Mouse (Mus musculus): ENCODE measurements around the gene Vps37d. TPM values are rescaled to one million over a fixed set of nuclear protein-coding genes. Genes with fewer than 3 reads are reported as not detected.

Vps37d gene
- polyA plus RNA-seq (2015; fragmentation: Illumina TruSeq; extraction: RNeasy Lipid Tissue Mini Kit (QIAGEN cat#74804); ENCODE audit: insufficient read depth, low replicate concordance): not detected

DNA sequence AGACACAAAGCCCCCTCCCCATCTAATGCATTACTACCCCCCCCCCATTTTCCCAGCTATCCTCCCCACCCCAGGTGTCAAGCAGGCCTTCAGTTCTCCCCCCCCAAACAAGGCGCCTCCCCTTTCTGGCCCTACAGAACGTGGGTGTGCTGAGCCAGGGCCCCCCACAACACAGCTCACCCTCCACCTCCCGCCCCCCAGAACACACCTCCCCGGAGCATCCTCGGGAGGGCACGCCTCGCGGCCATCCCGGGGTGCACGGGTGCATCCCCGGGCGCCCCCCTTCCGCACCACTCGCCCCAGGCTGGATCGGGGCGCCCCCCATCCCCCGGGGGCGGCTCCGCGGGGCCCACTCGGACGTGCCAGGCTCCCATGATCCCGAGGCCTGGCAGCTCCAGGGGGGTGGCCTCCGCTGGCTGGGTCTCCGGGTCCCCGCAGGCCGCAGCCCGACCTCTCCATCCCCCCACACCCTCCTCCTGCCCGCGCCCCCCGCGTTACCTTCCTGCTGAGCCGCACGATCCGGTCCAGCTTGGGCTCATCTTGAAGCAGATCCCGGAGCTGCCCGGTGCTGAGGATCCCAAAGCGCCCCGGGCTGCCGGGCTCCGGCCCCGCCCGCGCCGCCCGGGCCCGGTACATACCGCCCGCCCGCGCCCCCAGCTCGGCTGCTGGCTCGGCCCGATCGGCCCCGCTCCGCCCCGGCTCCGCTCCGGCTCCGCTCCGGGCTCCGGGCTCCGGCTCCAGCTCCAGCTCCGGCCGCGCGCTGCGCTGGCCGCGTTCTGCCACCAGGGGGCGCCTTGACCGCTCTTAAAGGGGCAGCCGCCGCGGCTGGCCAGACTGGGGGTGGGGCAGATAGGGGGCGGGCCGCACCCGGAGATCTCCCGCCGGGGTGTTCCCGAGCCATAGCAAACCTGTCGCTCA lies at the start of gene Vps37d:
Vps37d (minus strand) TSS at position 703 of the 918 bp plus-strand sequence.

GRCm38 (mm10) chr5:135089653-135090052 lies 11.6 kb upstream of the Vps37d start, which contains the start of gene Mlxipl:
Gene Mlxipl, plus strand, starts transcription at chr5:135089890.

GRCm38 (mm10) chr5:135064909-135065446 lies 13.1 kb downstream of the Vps37d start, which contains the start of gene Bud23:
Gene Bud23, minus strand, starts transcription at chr5:135064959.

DNA sequence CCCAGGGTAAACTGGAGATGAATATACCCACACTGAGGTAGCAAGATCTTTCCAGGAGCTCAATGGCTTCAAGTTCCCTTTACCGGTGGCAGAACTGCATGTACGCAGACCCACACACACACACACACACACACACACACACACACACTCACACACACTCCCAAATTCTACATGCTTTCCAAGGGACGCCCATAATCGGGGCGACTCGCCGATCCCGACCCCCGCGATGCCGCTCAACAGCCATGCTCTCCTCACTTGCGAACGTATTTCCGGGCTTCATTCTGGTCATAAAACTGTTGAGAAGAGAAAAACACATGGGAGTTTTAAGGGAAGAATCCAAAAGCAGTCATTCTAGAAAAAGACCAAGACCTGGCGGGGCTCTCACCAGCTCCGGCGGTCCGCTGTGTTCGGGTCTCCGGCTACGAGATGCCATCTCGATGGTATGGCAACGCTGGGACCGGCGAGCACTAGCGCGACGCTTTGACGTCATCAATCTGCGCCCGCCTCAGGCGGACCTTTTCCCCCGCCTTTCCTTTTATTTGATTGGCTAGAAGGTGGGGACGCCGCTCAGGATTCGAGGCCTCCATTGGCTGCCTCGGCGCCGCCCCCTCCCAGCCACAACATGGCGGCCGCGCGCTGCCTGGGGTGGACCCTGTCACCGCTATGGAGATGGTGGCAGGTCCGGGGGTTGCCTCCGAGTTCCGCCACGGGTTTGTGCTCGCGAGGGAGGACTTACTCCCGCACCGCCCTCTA lies 14.3 kb downstream of the Vps37d start, which contains the start of gene Dnajc30:
Dnajc30 (plus strand) TSS at position 574 of the 753 bp plus-strand sequence.

GRCm38 (mm10) chr5:135023344-135024173 lies 54.5 kb downstream of the Vps37d start, which contains the start of gene Stx1a:
Gene Stx1a, plus strand, starts transcription at chr5:135023482.

Other genes with a start within 250 kb of the Vps37d start
- gene Tmem270, start 171.5 kb downstream of the Vps37d start, polyA plus RNA-seq (2015; fragmentation: Illumina TruSeq; extraction: RNeasy Lipid Tissue Mini Kit (QIAGEN cat#74804); ENCODE audit: insufficient read depth, low replicate concordance): not detected
- gene Cldn13, start 162.7 kb downstream of the Vps37d start, polyA plus RNA-seq (2015; fragmentation: Illumina TruSeq; extraction: RNeasy Lipid Tissue Mini Kit (QIAGEN cat#74804); ENCODE audit: insufficient read depth, low replicate concordance): 18.6 TPM
- gene Mettl27, start 145.9 kb downstream of the Vps37d start, polyA plus RNA-seq (2015; fragmentation: Illumina TruSeq; extraction: RNeasy Lipid Tissue Mini Kit (QIAGEN cat#74804); ENCODE audit: insufficient read depth, low replicate concordance): 8.3 TPM
- gene Cldn4, start 131.3 kb downstream of the Vps37d start, polyA plus RNA-seq (2015; fragmentation: Illumina TruSeq; extraction: RNeasy Lipid Tissue Mini Kit (QIAGEN cat#74804); ENCODE audit: insufficient read depth, low replicate concordance): not detected
- gene Cldn3, start 92.1 kb downstream of the Vps37d start, polyA plus RNA-seq (2015; fragmentation: Illumina TruSeq; extraction: RNeasy Lipid Tissue Mini Kit (QIAGEN cat#74804); ENCODE audit: insufficient read depth, low replicate concordance): not detected
- gene Abhd11, start 69.1 kb downstream of the Vps37d start, polyA plus RNA-seq (2015; fragmentation: Illumina TruSeq; extraction: RNeasy Lipid Tissue Mini Kit (QIAGEN cat#74804); ENCODE audit: insufficient read depth, low replicate concordance): 24.8 TPM
- 1.6 TPM for gene Stx1a, start 54.8 kb downstream of the Vps37d start, polyA plus RNA-seq (2015; fragmentation: Illumina TruSeq; extraction: RNeasy Lipid Tissue Mini Kit (QIAGEN cat#74804); ENCODE audit: insufficient read depth, low replicate concordance)
- 12.8 TPM for gene Dnajc30, start 14.1 kb downstream of the Vps37d start, polyA plus RNA-seq (2015; fragmentation: Illumina TruSeq; extraction: RNeasy Lipid Tissue Mini Kit (QIAGEN cat#74804); ENCODE audit: insufficient read depth, low replicate concordance)
- 30.9 TPM for gene Bud23, start 13.3 kb downstream of the Vps37d start, polyA plus RNA-seq (2015; fragmentation: Illumina TruSeq; extraction: RNeasy Lipid Tissue Mini Kit (QIAGEN cat#74804); ENCODE audit: insufficient read depth, low replicate concordance)
- 0.12 TPM for gene Mlxipl, start 11.6 kb upstream of the Vps37d start, polyA plus RNA-seq (2015; fragmentation: Illumina TruSeq; extraction: RNeasy Lipid Tissue Mini Kit (QIAGEN cat#74804); ENCODE audit: insufficient read depth, low replicate concordance)
- 9.8 TPM for gene Tbl2, start 71.4 kb upstream of the Vps37d start, polyA plus RNA-seq (2015; fragmentation: Illumina TruSeq; extraction: RNeasy Lipid Tissue Mini Kit (QIAGEN cat#74804); ENCODE audit: insufficient read depth, low replicate concordance)
- gene Bcl7b, start 90.0 kb upstream of the Vps37d start, polyA plus RNA-seq (2015; fragmentation: Illumina TruSeq; extraction: RNeasy Lipid Tissue Mini Kit (QIAGEN cat#74804); ENCODE audit: insufficient read depth, low replicate concordance): 31.1 TPM
- 102 TPM for gene Baz1b, start 109.0 kb upstream of the Vps37d start, polyA plus RNA-seq (2015; fragmentation: Illumina TruSeq; extraction: RNeasy Lipid Tissue Mini Kit (QIAGEN cat#74804); ENCODE audit: insufficient read depth, low replicate concordance)
- 0.10 TPM for gene Fzd9, start 173.0 kb upstream of the Vps37d start, polyA plus RNA-seq (2015; fragmentation: Illumina TruSeq; extraction: RNeasy Lipid Tissue Mini Kit (QIAGEN cat#74804); ENCODE audit: insufficient read depth, low replicate concordance)